Mouse (Mus musculus) cerebellum, adult 9-10 months (tissue): Measurements from ENCODE around the gene Plcb2.

Experiments
- DNase-seq: peaks from one replicate; pipeline ENCODE4 v3.0.0; 2022

Gene Plcb2

GRCm38 (mm10) chr2:118749341-118749884, 21.2 kb upstream of the Plcb2 start:
- DNase-seq = no peak

DNA sequence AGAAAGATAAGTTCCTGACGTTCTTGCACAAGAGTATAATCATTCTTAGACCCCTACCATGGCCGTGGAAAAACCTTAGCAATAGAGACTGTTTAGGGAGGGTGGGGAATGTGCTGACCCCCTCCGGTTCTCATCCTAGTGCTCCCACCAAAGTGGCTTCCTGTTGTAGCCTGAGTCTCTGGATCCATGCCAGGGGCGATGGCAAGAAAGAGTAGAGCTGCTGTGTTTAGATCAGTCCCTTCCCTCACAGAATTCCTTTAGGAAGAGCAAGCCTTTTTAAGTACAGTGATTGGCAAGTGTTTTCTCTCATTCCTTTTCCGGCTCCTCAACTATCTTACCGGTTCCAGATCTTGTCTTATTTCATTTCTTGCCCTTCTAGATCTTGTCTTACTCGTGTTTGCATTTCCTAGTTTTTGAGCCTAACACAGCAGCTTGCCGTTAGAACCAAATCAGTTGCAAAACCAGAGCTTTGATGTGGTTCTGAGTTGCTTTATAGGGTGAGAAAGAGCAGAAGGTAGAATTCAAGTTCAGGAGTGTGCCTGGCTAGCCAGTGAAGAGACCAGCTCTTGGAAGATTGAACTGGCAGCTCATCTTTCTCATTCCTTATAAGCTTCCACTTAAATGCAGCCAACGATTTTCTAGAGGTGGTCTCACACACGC, 19.2 kb upstream of the Plcb2 start:
- DNase-seq = peak; percentile 64

DNA sequence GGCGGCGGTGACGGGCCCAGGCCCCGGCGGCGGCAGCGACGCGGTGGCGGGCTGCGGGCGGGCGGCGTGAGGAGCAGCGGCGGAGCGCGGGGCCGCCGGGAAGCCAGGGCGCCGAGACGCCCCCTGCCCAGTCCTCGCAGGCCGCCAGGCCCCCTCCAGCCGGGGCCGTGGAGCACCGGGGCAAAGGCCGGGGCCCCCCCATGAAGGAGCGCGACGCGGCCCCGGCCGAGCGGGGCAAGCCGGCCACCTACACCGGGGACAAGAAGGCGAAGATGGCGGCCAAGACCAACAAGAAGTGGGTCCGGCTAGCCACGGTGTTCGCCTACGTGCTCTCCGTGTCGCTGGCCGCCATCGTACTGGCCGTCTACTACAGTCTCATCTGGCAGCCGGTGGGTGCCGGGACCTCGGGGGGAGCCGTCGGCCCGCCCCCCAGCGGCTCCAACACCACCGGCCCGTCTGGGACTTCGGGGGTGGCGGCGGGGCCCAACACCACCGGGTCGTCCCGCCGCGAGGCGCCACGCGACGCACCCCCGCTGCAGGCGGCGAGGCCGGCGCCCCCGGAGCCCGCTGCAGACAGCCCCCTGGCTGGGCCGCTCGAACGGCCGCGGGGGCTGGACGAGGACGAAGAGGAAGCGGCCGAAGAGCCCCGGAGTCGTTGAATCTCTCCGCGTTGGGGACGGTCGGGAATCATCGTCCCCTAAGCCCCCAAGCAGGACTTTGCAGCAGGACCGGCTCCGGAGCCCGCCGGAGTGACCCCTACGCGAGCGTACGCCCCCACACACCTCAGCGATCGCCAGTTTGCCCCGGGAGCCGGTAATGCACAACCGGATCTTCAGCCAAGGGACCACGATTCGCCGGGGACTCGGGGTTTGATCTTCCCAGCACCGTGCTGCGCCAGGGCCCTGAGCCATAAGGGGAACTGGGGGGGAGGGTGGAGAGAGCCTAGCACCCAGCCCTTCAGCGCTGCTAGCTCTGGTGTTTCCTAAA, 18.0 kb upstream of the Plcb2 start:
- peak; percentile 61 for DNase-seq

- peak; percentile 93 for DNase-seq
These were observed 17.1 kb upstream of the Plcb2 start, which contains the start of gene Inafm2 for GRCm38 (mm10) chr2:118745232-118745884. Gene Inafm2, plus strand, starts transcription at chr2:118745758.

- peak; percentile 60 for DNase-seq
These were observed 16.4 kb upstream of the Plcb2 start for GRCm38 (mm10) chr2:118744621-118745020.

DNA sequence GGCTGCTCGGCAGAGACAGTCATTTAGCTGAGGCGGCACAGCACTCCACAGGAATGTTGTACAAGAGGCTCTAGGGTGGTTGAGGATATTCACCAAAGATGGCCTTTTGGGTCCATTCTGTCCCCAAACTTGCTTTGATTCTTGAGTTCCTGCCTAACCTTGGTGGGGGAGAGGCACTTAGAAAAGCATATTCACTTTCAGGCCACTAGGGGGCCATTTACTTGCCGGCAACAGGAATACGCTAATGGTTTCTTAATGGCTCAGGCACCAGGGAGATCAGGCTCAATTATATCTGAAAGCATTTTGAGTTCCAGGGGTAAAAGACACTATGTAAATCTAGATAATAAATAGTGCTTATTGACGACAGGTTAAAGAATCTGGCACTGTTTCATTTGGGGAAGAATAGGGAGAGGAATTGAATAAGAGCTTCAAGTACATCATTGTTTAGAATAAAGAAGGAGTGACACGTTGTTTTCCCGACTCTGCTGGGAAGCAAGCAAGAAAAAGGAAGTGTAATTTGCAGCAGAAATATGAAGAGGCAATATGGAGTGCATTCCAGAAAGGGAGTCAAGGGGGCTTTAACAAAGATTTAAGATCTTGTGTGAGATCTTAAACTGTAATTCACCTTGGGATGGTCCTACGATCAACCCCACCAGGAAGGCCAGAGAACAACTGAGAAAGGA, 15.2 kb upstream of the Plcb2 start:
- peak; percentile 83 for DNase-seq

DNA sequence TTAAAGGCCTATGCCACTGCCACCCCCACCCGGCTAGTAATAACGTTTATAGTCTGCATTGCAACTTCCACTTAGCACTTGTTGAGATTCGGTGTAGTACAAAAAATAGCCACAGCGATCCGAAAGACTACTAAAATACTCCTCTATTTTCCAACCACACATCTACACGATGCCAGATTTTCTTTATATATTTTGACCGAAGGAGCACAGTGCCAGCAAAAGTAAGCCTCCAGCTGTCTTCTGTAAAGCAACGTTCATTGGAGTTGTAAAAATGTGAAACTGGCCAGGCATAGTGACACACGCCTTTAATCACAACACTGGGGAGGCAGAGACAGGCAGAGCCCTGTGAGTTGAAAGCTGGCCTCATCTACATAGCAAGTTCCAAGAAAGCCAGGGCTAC, 12.9 kb upstream of the Plcb2 start:
- no peak for DNase-seq

DNA sequence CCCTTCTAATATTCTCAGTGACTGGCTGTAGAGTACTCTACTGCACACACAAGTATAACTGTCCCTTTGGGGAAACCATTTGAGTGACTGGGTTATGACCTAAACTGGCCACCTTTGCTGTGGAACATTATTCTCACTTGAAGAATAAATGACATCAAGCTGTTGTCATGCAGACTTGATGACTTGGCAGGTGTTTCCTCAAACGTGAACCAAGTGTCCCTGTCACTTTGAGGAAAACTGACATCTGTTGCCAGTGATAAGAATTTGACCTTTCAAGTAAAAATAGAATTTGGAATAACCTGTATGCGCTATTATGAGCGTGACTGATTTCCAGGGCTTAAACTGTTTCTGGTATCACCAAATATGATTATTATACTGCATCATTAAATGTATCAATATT, 12.1 kb upstream of the Plcb2 start:
- DNase-seq = no peak

- DNase-seq = no peak
These were observed 5.1 kb upstream of the Plcb2 start for GRCm38 (mm10) chr2:118733341-118733740.

DNA sequence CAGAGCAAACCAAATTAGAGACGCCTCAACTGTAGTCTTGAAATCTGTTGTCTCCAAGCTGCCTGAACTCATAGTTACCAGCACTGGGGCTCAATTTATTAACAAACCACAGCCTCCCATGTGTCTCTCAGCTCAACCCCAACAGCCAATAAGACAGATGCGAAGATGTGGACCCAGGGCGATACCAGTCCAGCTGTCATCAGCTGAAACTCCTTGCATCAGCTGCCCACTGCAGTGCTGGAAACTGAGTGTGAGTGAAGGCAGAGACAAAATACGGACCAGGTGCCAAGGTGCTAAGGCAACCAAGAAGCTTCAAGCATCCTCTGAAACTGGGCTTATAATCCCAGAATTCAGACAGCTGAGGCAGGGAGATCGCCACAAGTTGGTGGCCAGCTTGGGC, 3.7 kb upstream of the Plcb2 start:
- DNase-seq = no peak

DNA sequence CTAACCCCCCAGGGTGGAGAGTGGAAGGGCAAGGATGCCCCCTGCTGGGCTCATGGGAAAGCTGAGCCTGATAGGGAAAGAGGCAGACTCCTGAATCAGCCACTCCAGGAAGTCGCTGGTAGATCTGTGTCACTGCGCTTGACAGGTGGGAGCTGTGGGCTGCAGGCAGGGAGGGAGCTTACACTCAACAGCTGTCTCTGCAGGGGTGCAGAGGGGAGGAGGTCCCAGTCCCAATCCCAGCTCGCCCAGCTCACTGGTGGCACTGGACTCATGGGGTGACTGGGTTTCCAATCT, 2.3 kb upstream of the Plcb2 start:
- no peak for DNase-seq

DNA sequence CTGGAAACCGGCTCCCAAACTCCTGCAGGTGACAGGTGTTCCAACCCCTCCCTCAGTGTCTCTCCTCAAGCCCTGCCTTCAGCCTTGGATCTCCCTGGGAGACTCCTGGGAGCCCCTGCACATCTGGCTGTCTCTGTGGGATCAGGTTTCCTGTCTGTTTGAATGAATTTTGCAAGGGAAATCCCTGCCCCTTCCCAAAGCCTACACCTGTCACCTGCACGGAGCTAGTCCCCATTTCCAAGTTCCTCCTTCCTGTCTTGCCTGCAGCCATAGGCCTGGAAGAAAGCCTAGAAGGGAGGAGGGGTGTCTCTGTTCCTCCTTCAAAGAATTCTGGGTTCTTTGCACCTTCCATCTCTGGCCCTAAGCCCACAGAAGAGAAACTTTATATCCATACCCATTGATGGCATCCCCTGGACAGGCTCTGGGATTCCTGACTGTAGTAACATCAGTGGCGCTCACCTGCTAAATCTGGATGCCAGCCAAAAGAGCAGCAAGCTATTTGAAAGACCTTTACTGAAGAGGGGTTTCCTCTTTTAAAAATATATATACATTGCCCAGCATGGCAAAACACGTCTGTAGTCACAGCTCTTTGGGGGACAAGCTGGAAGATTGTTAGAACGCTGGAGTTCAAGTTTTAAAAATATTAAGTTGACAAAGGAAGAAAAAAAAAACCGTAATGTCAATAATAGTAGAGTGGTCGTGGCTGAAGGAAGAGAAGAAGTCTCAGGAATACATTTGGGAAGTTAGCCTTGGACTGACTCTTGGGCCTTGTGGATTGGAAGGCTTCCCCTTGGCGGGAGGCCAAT, 1.8 kb upstream of the Plcb2 start:
- DNase-seq = no peak

DNA sequence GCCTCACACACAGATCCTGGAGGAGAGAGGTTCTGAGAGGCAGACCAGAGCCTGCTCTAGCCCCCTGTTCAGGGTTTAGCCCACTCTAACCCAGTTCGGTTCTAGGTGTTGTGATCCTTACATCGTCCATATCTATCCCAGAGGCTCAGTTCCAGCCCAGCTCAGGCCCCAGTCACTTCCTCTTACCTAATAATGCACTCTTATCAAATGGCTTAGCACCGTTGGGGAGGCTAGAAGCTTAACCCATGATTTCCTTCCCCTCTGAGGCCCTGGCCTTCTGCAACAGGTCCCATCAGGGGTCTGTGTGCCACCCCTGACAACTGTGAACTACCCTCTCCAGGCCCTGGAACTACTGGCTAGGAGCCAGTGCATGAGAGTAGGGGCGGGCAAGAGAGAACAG, 956 bp upstream of the Plcb2 start:
- DNase-seq = no peak

GRCm38 (mm10) chr2:118727911-118728310, 327 bp downstream of the Plcb2 start:
- DNase-seq = no peak

- no peak for DNase-seq
These were observed 1.4 kb downstream of the Plcb2 start for GRCm38 (mm10) chr2:118726873-118727272.

DNA sequence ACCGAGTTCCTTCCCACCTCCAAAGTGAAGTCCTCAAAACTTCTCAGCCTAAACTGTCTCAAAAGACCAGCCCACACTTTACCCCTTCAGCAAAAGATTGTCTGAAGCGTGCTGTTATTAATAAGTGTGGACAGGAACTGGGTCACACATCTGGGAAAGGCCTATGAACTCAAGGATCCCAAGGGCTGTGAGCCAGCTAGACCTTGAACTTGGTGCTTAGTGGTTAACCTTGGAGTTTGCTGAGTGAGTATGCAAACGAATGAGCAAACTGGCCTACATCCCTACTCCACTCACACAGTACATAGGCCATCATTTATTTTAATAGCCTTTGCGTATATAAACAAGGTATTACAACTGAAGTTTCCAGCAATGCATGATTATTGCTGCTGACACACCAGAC, 2.7 kb downstream of the Plcb2 start:
- DNase-seq = no peak

DNA sequence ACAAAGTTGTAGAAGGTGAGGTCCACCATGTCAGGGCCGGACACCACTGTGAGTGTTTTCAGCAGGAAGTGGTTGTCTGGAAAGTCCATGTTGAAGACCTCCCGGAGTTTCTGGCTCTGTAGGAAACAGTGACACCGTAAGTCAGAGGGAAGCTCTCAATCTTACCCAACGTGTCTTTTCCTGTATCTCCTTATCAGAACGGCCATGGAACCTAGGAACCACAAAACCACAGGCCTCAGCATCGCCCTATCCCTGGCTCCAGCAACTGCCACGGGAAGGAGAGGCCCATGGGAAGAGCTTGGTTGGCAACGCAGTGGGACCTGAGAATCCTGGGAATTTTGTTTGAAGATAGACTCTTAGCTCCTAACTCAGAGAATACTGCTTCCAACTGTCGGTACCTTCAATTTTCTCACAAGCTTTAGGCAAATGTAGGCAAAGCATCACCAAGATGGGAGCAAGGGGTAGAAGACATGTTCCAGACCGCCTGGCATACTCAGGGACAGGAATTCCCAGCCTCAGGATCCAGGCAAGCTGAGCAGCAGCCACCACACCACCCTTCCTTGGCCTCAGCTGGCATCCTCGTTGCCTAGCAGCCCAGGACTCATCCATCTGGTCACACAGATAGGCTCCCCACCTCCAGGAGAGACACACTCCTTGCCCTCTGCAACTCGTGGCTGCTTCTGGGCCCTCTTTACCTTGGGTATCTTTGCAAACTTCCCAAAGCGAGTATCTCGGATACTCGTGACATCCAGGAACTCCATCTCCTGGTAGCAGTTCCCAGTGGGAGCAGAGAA, 4.3 kb downstream of the Plcb2 start:
- no peak for DNase-seq

GRCm38 (mm10) chr2:118716677-118717076, 11.6 kb downstream of the Plcb2 start:
- DNase-seq = no peak

DNA sequence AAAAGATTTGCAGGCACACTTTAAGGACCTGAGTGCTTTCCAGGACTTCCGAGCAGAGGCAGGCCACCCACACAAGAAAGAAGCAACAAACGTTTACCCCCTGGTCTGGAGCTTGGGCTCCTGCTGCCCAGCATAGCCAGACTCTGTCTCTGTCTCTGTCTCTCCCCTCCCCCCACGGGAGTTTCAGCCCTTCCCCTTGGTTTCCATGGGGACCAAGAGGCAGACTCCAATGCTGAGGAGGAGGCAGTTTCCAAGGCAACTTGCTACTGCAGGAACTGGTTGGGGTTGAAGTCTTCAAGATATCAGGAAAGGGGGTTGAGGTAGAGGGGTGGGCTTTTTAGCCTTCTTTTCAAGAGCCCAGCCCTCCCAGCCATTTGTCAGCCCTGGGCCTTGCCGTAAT, 14.0 kb downstream of the Plcb2 start:
- no peak for DNase-seq

GRCm38 (mm10) chr2:118713631-118714030, 14.6 kb downstream of the Plcb2 start:
- no peak for DNase-seq

DNA sequence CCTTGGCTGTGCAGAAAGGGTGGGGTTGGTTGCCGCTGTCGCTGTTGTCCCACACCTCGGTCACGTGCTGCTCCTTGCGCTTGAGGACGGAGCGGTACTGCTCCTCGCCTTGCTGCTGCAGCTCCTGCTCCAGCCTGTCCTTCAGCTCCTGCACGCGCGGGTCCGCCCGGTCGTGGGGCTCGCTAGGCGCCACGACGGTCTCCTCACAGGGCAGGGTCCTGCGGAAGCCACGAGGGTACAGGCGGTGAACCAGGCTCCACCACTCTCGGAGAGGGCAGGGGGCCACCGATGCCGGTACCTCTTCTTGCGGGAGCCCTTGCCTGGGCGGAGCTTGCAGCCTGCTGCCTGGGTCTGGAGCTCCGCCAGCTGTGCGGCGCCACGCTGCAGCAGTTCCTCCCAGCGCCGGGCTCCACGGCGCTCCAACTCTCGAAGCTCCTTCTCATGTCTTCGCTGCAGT, 17.2 kb downstream of the Plcb2 start:
- DNase-seq = no peak
